Mouse (Mus musculus) neural tube, embryonic 13.5 days (tissue): ENCODE measurements around the gene Nrxn1. TPM values are rescaled to one million over a fixed set of nuclear protein-coding genes. Genes with fewer than 3 reads are reported as not detected.
"Not testable (repeated sequence)": the region's sequence is repeated elsewhere in the genome, so short reads cannot be mapped to it uniquely, and the experiment has no call there.

ENCODE experiments used
- ATAC-seq: fragments of 200-750 bp; cut with Nextera tagmentation; 2 replicates; pipeline ENCODE4 v1.8.0; 2017; ENCODE audit warnings: low read depth, mild to moderate bottlenecking, moderate TSS enrichment, moderate library complexity
- H3K27ac ChIP-seq: fragments of 300-500 bp; sonication (generic); replicated peaks from 2 replicates; pipeline ENCODE4 v1.5.1; 2015; ENCODE audit warnings: moderate library complexity, mild to moderate bottlenecking, inconsistent platforms
- H3K27me3 ChIP-seq: fragments of 300-500 bp; sonication (generic); 2 replicates; pipeline ENCODE4 v1.6.1; 2015; ENCODE audit warnings: mild to moderate bottlenecking, inconsistent platforms
- H3K36me3 ChIP-seq: fragments of 300-500 bp; sonication (generic); 2 replicates; pipeline ENCODE4 v1.6.1; 2015; ENCODE audit warnings: mild to moderate bottlenecking, inconsistent platforms
- H3K4me1 ChIP-seq: fragments of 300-500 bp; sonication (generic); replicated peaks from 2 replicates; pipeline ENCODE4 v1.6.1; 2015; ENCODE audit warnings: inconsistent platforms
- H3K4me2 ChIP-seq: fragments of 300-500 bp; sonication (generic); 2 replicates; pipeline ENCODE4 v1.6.1; 2015; ENCODE audit warnings: inconsistent platforms, mild to moderate bottlenecking, moderate library complexity
- H3K4me3 ChIP-seq: fragments of 300-500 bp; sonication (generic); 2 replicates; pipeline ENCODE4 v1.5.1; 2015; ENCODE audit warnings: mild to moderate bottlenecking, inconsistent platforms
- H3K9ac ChIP-seq: fragments of 300-500 bp; sonication (generic); 2 replicates; pipeline ENCODE4 v1.6.1; 2015; ENCODE audit warnings: moderate library complexity, mild to moderate bottlenecking, inconsistent platforms
- H3K9me3 ChIP-seq: fragments of 300-500 bp; sonication (generic); 2 replicates; pipeline ENCODE4 v1.6.1; 2016; ENCODE audit warnings: inconsistent platforms
- WGBS: fragments of 180-500 bp; shearing (Covaris S2); methylation state at CpG from one replicate; pipeline ENCODE4 v1.1.7; 2015; 5-methylcytosine and 5-hydroxymethylcytosine counted together
- polyA plus RNA-seq: library from polyadenylated mRNA; unstranded; fragments of >200 nt; fragmentation: Nextera tagmentation; extraction: Ambion mirVana; gene quantifications from 2 replicates; pipeline ENCODE4 v1.2.1, GENCODE M21; 2015

The Nrxn1 gene
- polyA plus RNA-seq, 1 experiment from 2014 or later, result 175 TPM

GRCm38 (mm10) chr17:90247071-90247849 lies 845.6 kb downstream of the Nrxn1 start:
- H3K36me3 ChIP-seq, result no peaks in the 10 kb centered on the region
- no peaks in the 10 kb centered on the region for H3K27me3 ChIP-seq
- no peak overlapping the region for H3K9ac ChIP-seq
- no peak for ATAC-seq
- H3K4me3 ChIP-seq, result no peak overlapping the region
- H3K4me1 ChIP-seq, result peaks cover 30% of the 10 kb centered on the region
- no peak overlapping the region for H3K4me2 ChIP-seq
- no peak overlapping the region; the same call in 1 of the 2 replicates for H3K27ac ChIP-seq
- H3K9me3 ChIP-seq, result no peaks in the 10 kb centered on the region
- WGBS, result 78% methylated on average over 7 of the region's 7 CpGs

DNA sequence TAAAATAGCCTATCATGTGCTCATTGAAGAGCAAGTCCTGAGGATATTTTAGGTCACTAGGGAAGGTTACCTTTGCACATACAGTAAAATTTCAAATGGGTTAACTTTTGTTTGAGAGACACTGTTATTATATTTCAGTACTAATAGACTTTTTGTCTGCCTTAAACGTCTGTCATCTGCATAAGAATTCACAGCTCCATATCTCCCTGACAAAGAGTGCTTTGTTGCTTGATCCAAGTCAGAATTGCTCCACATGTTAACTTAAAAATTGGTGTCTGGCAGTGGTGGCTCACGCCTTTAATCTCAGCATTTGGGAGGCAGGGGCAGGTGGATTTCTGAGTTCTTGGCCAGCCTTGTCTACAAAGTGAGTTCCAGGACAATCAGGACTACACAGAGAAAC lies 848.5 kb downstream of the Nrxn1 start:
- ATAC-seq, result no peak
- Histone ChIP-seq H3K9me3 (no peaks in the 10 kb centered on the region), H3K9ac (no peak overlapping the region), H3K4me1 (peaks cover 9% of the 10 kb centered on the region; the same call in 1 of the 2 replicates), H3K27me3 (no peaks in the 10 kb centered on the region), H3K4me2 (no peak overlapping the region), H3K4me3 (no peak overlapping the region), H3K36me3 (no peaks in the 10 kb centered on the region), H3K27ac (no peak overlapping the region)
- 57% methylated on average over 2 of the region's 2 CpGs for WGBS

- Histone ChIP-seq H3K27ac (no peak overlapping the region), H3K9ac (no peak overlapping the region), H3K4me2 (no peak overlapping the region), H3K9me3 (no peaks in the 10 kb centered on the region), H3K27me3 (no peaks in the 10 kb centered on the region), H3K4me1 (no peaks in the 10 kb centered on the region), H3K36me3 (no peaks in the 10 kb centered on the region), H3K4me3 (no peak overlapping the region)
- no peak for ATAC-seq
- 89% methylated on average over 3 of the region's 3 CpGs for WGBS
These were observed 853.9 kb downstream of the Nrxn1 start for GRCm38 (mm10) chr17:90238964-90239363.

GRCm38 (mm10) chr17:90238517-90238916 lies 854.4 kb downstream of the Nrxn1 start:
- no peak overlapping the region for H3K4me3 ChIP-seq
- H3K4me2 ChIP-seq, result no peak overlapping the region
- no peak for ATAC-seq
- H3K4me1 ChIP-seq, result no peaks in the 10 kb centered on the region
- no peaks in the 10 kb centered on the region for H3K9me3 ChIP-seq
- H3K27ac ChIP-seq, result no peak overlapping the region
- H3K27me3 ChIP-seq, result no peaks in the 10 kb centered on the region
- H3K9ac ChIP-seq, result no peak overlapping the region
- 92% methylated on average over 2 of the region's 2 CpGs for WGBS
- H3K36me3 ChIP-seq, result no peaks in the 10 kb centered on the region

DNA sequence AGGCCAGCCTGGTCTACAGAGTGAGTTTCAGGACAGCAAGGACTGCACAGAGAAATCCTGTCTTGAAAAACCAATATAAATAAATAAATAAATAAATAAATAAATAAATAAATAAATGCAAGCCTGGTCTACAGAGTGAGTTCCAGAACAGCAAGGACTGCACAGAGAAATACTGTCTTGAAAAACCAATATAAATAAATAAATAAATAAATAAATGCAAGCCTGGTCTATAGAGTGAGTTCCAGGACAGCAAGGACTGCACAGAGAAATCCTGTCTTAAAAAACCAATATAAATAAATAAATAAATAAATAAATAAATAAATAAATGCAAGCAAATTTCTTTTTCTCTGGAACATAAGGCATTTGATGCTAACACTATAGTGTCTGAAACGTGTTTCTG lies 857.2 kb downstream of the Nrxn1 start:
- H3K4me2 ChIP-seq, ATAC-seq, H3K27ac ChIP-seq, H3K4me3 ChIP-seq, H3K9ac ChIP-seq, H3K4me1 ChIP-seq, H3K36me3 ChIP-seq, H3K27me3 ChIP-seq, H3K9me3 ChIP-seq: not testable (repeated sequence)
- 83% methylated on average over 1 of the region's 1 CpGs for WGBS

GRCm38 (mm10) chr17:90234806-90235205 lies 858.1 kb downstream of the Nrxn1 start:
- WGBS, result 81% methylated on average over 2 of the region's 2 CpGs
- H3K27me3 ChIP-seq, result no peaks in the 10 kb centered on the region

GRCm38 (mm10) chr17:90208547-90208946 lies 884.3 kb downstream of the Nrxn1 start:
- H3K36me3 ChIP-seq, result no peaks in the 10 kb centered on the region
- H3K4me1 ChIP-seq, result peaks cover 10% of the 10 kb centered on the region; the same call in 1 of the 2 replicates
- no peak overlapping the region for H3K27ac ChIP-seq
- no peaks in the 10 kb centered on the region for H3K27me3 ChIP-seq
- H3K9ac ChIP-seq, result no peak overlapping the region
- H3K9me3 ChIP-seq, result no peaks in the 10 kb centered on the region
- no peak overlapping the region for H3K4me2 ChIP-seq
- no peak for ATAC-seq
- H3K4me3 ChIP-seq, result no peak overlapping the region

More at GRCm38 (mm10) chr17:90234806-90235205, 858.1 kb downstream of the Nrxn1 start:
- ATAC-seq, result no peak
- Histone ChIP-seq H3K9me3 (no peaks in the 10 kb centered on the region), H3K4me3 (no peak overlapping the region), H3K9ac (no peak overlapping the region), H3K4me2 (no peak overlapping the region), H3K4me1 (no peaks in the 10 kb centered on the region), H3K27ac (no peak overlapping the region), H3K36me3 (no peaks in the 10 kb centered on the region)

- Histone ChIP-seq H3K4me1 (peaks cover 10% of the 10 kb centered on the region; the same call in 1 of the 2 replicates), H3K27ac (no peak overlapping the region), H3K27me3 (no peaks in the 10 kb centered on the region), H3K9me3 (no peaks in the 10 kb centered on the region), H3K4me3 (no peak overlapping the region), H3K9ac (no peak overlapping the region), H3K4me2 (no peak overlapping the region), H3K36me3 (no peaks in the 10 kb centered on the region)
- ATAC-seq, result no peak
- 41% methylated on average over 5 of the region's 5 CpGs for WGBS
These were observed 885.3 kb downstream of the Nrxn1 start for GRCm38 (mm10) chr17:90207617-90208016.

- ATAC-seq, result no peak
- H3K9ac ChIP-seq, result no peak overlapping the region
- no peak overlapping the region for H3K27ac ChIP-seq
- no peaks in the 10 kb centered on the region for H3K9me3 ChIP-seq
- H3K27me3 ChIP-seq, result no peaks in the 10 kb centered on the region
- H3K36me3 ChIP-seq, result no peaks in the 10 kb centered on the region
- no peak overlapping the region for H3K4me2 ChIP-seq
- H3K4me1 ChIP-seq, result peaks cover 10% of the 10 kb centered on the region; the same call in 1 of the 2 replicates
- no peak overlapping the region for H3K4me3 ChIP-seq
These were observed 888.9 kb downstream of the Nrxn1 start for GRCm38 (mm10) chr17:90203993-90204392.

GRCm38 (mm10) chr17:90202785-90203184 lies 890.1 kb downstream of the Nrxn1 start:
- ATAC-seq, result no peak
- Histone ChIP-seq H3K27me3 (no peaks in the 10 kb centered on the region), H3K9ac (no peak overlapping the region), H3K4me1 (0 out of 2 replicates have a peak, but pooled peaks cover 2% of the 10 kb centered on the region), H3K36me3 (no peaks in the 10 kb centered on the region), H3K4me2 (no peak overlapping the region), H3K27ac (no peak overlapping the region), H3K9me3 (no peaks in the 10 kb centered on the region), H3K4me3 (no peak overlapping the region)
- 75% methylated on average over 2 of the region's 2 CpGs for WGBS

GRCm38 (mm10) chr17:90196772-90197171 lies 896.1 kb downstream of the Nrxn1 start:
- no peak for ATAC-seq
- Histone ChIP-seq H3K36me3 (no peaks in the 10 kb centered on the region), H3K9ac (no peak overlapping the region), H3K4me2 (no peak overlapping the region), H3K27ac (no peak overlapping the region), H3K9me3 (no peaks in the 10 kb centered on the region), H3K4me3 (no peak overlapping the region), H3K27me3 (no peaks in the 10 kb centered on the region), H3K4me1 (peaks cover 3% of the 10 kb centered on the region; the same call in 1 of the 2 replicates)
- WGBS, result 0% methylated on average over 1 of the region's 1 CpGs

DNA sequence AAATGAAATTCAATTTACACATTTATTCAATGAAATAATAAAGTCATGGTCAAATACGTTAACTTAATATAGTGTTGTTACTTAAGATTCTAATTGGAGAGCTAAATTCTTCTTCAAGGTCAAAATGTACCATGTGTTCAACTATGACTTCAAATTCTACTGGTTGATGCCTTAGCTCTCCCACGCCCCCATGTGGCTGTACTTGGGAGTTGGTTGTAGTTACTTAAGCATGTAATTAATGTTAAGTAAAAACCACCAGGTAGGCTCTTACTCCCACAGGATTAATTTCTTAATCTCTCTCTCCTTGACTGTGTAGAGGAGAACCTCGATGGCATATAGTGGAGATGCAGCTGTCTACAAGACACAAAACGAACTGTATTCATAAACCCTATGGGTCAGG lies 951.3 kb downstream of the Nrxn1 start:
- WGBS, result 50% methylated on average over 4 of the region's 4 CpGs
- H3K9ac ChIP-seq, result no peak overlapping the region
- no peak for ATAC-seq

GRCm38 (mm10) chr17:90130836-90131235 lies 962.0 kb downstream of the Nrxn1 start:
- no peak overlapping the region for H3K4me3 ChIP-seq
- H3K27ac ChIP-seq, result no peak overlapping the region
- no peaks in the 10 kb centered on the region for H3K36me3 ChIP-seq
- no peak overlapping the region for H3K4me2 ChIP-seq
- ATAC-seq, result no peak
- H3K9ac ChIP-seq, result no peak overlapping the region
- no peaks in the 10 kb centered on the region for H3K4me1 ChIP-seq
- no peaks in the 10 kb centered on the region for H3K27me3 ChIP-seq
- no peaks in the 10 kb centered on the region for H3K9me3 ChIP-seq
- WGBS, result 53% methylated on average over 12 of the region's 12 CpGs

More for the DNA sequence above, 951.3 kb downstream of the Nrxn1 start:
- no peak overlapping the region for H3K27ac ChIP-seq
- no peaks in the 10 kb centered on the region for H3K27me3 ChIP-seq
- no peak overlapping the region for H3K4me2 ChIP-seq
- no peaks in the 10 kb centered on the region for H3K9me3 ChIP-seq
- H3K36me3 ChIP-seq, result no peaks in the 10 kb centered on the region
- H3K4me1 ChIP-seq, result no peaks in the 10 kb centered on the region
- no peak overlapping the region for H3K4me3 ChIP-seq
